Mouse (Mus musculus) embryonic stem cell, embryonic (primary cell): ENCODE results near the gene Gnb2.

Experiments used
- CTCF ChIA-PET, 4 experiments: fragments of 300-600 bp in 2 of 4; fragments of 350-600 bp in 2 of 4; sonication (Branson Sonifier 250); formaldehyde crosslinking; loops; one replicate each; lab custom pipeline; 2022; ENCODE audit warnings: inconsistent platforms in 2 of 4; lab: Charles Lee
- POLR2A ChIA-PET, 4 experiments: fragments of 300-600 bp in 2 of 4; fragments of 350-600 bp in 2 of 4; sonication (Branson Sonifier 250); formaldehyde crosslinking; loops; one replicate each; lab custom pipeline; 2022; ENCODE audit warnings: antibody characterized with exemption in 4 of 4, inconsistent platforms in 1 of 4; lab: Charles Lee

The Gnb2 gene

DNA sequence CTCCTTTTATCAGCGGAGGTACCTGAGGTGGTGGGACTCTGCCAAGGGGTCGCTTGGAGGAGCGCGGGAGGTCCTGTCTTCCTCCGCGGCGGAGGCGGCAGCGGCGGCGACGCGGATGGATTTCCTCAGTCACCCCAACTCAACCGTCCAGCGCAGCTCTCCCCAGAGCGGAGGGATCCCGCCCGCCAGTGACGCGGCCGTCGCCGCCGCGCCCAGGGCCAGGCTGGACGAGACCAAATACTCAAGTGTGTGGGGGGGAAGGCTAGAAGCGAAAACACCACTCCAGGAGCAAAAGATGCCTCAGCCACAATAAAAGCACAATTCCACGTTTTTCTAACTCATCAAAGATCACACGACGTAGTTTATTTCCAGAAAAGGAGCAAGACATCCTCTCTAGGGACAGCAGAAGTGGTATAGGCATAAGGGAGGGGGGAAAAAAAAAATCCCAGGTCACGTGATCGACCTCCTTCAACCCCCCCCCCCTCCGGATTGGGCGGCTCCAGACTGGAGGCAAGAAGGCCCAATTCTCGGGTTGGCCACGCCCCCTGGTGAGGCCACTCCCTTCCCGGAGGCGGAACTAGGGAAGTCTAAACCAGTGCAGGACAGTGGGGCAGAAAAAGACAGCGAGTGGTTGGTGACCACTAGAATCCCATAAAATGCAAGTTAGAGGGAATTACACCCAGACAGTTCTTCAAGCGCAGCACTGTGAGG lies at the start of gene Gnb2, which contains the start of gene Epo:
Gene Gnb2 (minus strand): TSS at position 394 of the 711 bp plus-strand sequence.
Gene Epo (minus strand): TSS at position 126 of the 711 bp plus-strand sequence.
- POLR2A ChIA-PET, result interaction anchor here in 3 of 4 experiments (0.9 to 3.9 kb wide), 6 partner anchors 9 to 226 kb away, joined by 4 to 24 read pairs (median 7); partner anchors contain the start of genes Pop7 (in 3 of the 3) and Srrt (in 1 of the 3)
- CTCF ChIA-PET, result interaction anchor here in 3 of 4 experiments (0.6 to 3.6 kb wide), 5 partner anchors 15 to 124 kb away, joined by 3 to 20 read pairs (median 4); partner anchors contain the start of genes Fbxo24 (in 1 of the 3), Gigyf1 (in 1 of the 3), Lrch4 (in 1 of the 3) and Pop7 (in 1 of the 3)

DNA sequence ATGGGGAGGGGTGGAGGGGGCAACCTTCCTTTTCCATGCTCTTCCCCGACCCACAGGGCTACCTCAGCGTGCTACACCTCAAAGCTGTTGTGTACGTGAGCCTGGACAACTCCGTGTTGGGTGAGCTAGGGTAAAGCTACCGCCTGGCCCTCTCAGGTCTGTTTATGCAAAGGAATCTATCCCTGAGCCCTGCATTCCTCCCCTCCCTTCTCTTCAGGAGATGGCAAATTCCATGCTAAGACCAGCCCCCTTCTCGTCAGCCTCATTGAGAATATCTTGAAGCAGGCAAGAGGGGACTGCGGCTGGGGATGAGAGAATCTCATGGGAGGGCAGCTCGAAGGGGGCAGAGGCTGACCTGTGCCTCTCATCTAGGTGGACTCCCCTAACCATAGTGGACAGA lies 49.4 kb upstream of the Gnb2 start:
- CTCF ChIA-PET, result interaction anchor here in 1 of 4 experiments (0.6 to 1.0 kb wide), 3 partner anchors 29 to 303 kb away, joined by 3 to 4 read pairs (median 3); partner anchors contain the start of genes Actl6b and Gigyf1
- POLR2A ChIA-PET, result interaction anchor here in 2 of 4 experiments (0.6 to 1.6 kb wide), 3 partner anchors 8 to 59 kb away, joined by 3 to 4 read pairs (median 4); partner anchors contain the start of gene Tfr2 (in 1 of the 2)

DNA sequence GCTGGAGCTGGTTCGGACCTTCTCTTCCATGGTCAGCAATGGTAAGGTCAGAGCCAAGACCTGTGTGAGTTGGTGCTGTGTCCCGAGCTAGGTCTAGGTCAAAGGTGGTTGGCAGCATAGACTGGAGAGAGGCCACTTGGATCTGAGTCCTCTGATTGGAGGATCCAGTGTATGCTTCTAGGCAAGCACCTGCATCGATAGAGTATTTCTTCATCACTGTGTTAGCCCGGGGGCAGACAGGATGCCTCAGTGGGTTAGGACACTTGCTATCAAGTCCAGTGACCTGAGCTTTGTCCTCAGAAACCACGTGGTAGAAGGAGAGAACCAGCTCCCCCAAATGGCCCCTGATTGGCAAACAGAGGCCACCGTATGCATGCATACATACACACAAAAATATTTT lies 46.9 kb upstream of the Gnb2 start:
- CTCF ChIA-PET, result no interaction called here

DNA sequence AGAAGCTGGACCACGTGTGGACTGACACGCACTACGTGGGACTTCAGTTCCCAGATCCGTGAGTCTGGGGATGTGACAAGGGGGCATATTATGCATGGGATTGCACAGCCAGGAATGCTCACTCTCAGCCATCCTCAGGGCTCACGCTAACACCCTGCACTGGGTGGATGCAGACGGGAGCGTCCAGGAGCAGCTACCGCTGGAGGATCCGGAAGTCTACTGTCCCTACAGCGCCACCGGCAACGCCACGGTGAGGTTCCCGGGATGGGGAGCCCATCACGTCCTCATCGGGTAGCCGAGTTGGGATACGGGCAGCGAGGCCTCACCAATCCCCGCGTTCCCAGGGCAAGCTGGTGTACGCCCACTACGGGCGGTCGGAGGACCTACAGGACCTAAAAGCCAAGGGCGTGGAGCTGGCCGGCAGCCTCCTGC lies 41.2 kb upstream of the Gnb2 start:
- ChIA-PET POLR2A (interaction anchor here in 3 of 4 experiments (0.5 to 1.4 kb wide), 15 partner anchors 16 to 635 kb away, joined by 3 to 4 read pairs (median 3); partner anchors contain the start of genes Pop7 (in 2 of the 3), Fbxo24 (in 1 of the 3), Lrch4 (in 1 of the 3) and Mospd3 (in 1 of the 3)), CTCF (interaction anchor here in 3 of 4 experiments (0.6 to 1.7 kb wide), 13 partner anchors 9 to 434 kb away, joined by 3 to 12 read pairs (median 4); partner anchors contain the start of genes Gigyf1 (in 1 of the 3) and Pop7 (in 1 of the 3))

More for the DNA sequence above, 46.9 kb upstream of the Gnb2 start:
- POLR2A ChIA-PET, result interaction anchor here in 2 of 4 experiments (0.6 kb wide), 2 partner anchors 11 to 632 kb away, joined by 3 read pairs; no protein-coding TSS in a partner anchor

DNA sequence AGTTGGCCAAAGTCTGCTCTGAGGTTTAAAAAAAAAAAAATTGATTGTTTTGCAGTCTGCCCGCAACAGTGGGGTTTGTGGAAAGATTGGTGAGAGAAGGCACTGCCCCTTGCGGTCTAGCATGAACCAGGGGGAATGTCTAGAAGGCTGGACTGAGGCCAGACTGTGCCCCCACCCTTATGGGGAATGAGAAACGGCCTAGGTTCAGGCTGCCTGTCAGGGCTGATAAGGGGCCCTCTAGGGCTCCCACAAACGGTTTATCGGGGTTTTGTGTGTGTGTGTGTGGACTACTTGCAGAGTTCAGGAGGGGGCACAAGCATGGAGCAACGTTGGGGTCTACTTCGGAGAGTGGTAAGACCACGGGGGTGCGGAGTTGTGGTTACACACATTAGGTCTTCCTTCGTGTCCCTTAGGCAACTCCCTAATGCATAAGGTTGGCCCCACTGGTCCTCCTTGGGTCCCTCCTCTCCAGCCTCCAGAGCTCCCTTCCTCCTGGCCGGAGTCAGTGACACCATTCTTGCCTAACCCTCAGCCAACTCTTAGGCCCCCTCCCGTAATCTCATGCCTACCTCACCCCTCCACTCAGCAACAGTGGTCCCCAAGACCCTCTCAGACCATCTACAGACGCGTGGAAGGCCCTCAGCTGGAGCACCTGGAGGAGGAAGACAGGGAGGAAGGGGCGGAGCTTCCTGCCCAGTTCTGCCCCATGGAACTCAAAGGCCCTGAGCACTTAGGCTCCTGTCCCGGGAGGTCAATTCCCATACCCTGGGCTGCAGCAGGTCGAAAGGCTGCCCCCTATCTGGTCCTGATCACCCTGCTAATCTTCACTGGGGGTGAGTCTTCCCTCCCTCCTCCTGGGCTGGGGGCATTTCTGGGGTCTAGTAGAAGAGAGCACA lies 37.6 kb upstream of the Gnb2 start:
- CTCF ChIA-PET, result interaction anchor here in 2 of 4 experiments (0.6 to 1.5 kb wide), 3 partner anchors 58 to 189 kb away, joined by 3 read pairs; partner anchors contain the start of gene Pop7 (in 1 of the 2)
- POLR2A ChIA-PET, result interaction anchor here in 2 of 4 experiments (0.6 to 0.8 kb wide), 3 partner anchors 15 to 620 kb away, joined by 3 read pairs; no protein-coding TSS in a partner anchor

DNA sequence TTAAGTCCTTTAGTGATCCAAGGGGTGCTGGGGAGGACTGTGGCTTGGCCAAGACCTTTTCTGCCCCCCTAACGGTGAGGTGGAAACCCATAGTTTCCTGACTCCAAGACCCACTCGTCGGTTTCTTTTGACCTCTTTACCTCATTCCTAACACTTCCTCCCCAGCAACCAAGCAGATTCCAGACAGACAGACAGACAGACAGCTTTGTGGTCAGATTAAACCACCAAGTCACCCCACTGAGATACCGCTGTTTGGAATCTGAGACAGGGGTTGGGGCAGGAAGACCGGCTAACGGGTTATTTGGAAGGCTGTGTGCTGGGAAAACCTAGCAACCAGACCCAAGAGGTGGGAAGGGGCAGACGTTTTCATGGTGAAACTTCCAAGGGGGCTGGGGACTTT lies 36.9 kb upstream of the Gnb2 start:
- ChIA-PET CTCF (interaction anchor here in 1 of 4 experiments (1.2 to 1.3 kb wide), 3 partner anchors 52 to 220 kb away, joined by 3 to 4 read pairs (median 4); partner anchors contain the start of genes Ephb4, Gigyf1 and Pop7), POLR2A (interaction anchor here in 3 of 4 experiments (0.6 to 2.0 kb wide), 12 partner anchors 11 to 498 kb away, joined by 3 to 6 read pairs (median 3); partner anchors contain the start of genes Fbxo24 (in 1 of the 3), Lrch4 (in 1 of the 3), Pop7 (in 1 of the 3) and Serpine1 (in 1 of the 3))

DNA sequence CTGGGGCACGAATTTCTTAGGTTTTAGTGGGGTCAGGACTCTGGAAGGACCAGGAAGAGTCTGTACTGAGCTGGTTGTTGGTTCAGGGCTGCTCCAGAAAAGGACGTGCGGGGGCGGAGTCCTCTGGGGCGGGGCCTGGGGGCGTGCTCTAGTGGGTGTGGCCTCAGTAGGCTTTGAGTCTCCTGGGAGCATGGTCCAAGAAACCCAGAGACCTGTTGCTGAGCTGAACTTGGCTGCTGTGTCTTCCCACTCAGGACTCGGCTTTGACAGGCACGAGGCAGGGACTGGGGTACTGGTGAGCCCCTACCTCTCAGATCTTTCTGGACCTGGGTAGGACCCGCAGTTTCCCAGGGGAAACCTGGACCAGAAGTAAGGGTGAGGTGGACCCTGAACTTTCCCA lies 36.4 kb upstream of the Gnb2 start, which contains the start of gene Tfr2:
Gene Tfr2 (plus strand): TSS at position 176 of the 400 bp plus-strand sequence.
- POLR2A ChIA-PET, result interaction anchor here in 3 of 4 experiments (0.6 to 2.0 kb wide), 17 partner anchors 10 to 1300 kb away, joined by 3 to 8 read pairs (median 3); partner anchors contain the start of genes Epo (in 1 of the 3), Fbxo24 (in 1 of the 3), Gnb2 (in 1 of the 3) and Lrch4 (in 1 of the 3)
- CTCF ChIA-PET, result interaction anchor here in 3 of 4 experiments (0.6 to 1.3 kb wide), 7 partner anchors 13 to 305 kb away, joined by 3 to 4 read pairs (median 3); partner anchors contain the start of genes Ephb4 (in 1 of the 3), Gigyf1 (in 1 of the 3) and Pop7 (in 1 of the 3)

DNA sequence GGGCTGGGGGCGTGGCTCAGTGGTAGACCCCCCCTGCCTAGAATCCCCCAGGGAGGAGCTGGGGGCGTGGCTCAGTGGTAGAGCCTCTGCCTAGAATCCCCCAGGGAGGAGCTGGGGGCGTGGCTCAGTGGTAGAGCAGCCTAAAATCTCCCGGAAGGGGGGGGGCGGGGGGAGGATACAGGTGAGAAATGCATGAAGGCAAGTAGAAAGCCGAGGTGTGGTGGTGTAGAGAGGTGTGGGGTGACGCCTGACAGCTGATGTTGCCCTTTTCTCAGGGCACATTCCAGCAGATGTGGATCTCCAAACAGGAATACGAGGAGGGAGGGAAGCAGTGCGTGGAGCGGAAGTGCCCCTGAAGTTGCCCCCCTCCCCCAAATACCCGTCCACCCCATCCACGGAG lies 35.7 kb upstream of the Gnb2 start:
- CTCF ChIA-PET, result interaction anchor here in 2 of 4 experiments (0.6 to 1.3 kb wide), 6 partner anchors 13 to 1729 kb away, joined by 3 to 14 read pairs (median 4); partner anchors contain the start of genes Ephb4 (in 1 of the 2) and Gigyf1 (in 1 of the 2)
- POLR2A ChIA-PET, result interaction anchor here in 3 of 4 experiments (0.6 to 2.0 kb wide), 14 partner anchors 10 to 625 kb away, joined by 3 to 8 read pairs (median 3); partner anchors contain the start of genes Epo (in 1 of the 3), Fbxo24 (in 1 of the 3), Gnb2 (in 1 of the 3) and Lrch4 (in 1 of the 3)

DNA sequence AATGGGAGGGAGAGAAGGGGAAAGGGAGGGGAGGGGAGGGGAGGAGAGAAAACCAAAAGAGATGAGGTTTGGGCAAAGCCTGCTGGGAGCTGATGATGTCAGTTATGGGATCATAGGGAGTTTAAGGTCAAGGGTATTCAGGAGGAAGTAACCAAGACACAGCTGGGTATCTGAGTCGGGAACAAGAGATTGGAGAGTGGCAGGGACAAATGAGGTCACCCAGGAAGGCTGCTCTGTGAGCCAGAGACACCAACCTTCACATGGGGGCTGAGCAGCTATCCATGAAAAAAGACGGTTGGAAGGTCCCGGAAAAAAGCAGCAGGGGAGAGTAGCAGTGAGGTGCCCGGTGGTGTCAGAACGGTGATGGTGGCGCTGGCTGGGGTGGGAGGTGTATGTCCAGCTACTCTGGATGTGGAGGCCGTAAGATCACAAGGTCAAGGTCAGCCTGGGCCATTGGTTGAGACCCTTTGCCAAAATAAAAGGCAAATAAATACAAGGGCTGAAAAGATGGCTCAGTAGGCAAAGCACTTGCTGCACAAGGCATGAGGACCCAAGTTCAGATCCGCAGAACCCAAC lies 35.0 kb upstream of the Gnb2 start:
- ChIA-PET POLR2A (interaction anchor here in 3 of 4 experiments (0.5 to 2.0 kb wide), 12 partner anchors 11 to 624 kb away, joined by 3 to 8 read pairs (median 4); partner anchors contain the start of genes Epo (in 1 of the 3), Gnb2 (in 1 of the 3) and Srrt (in 1 of the 3)), CTCF (interaction anchor here in 2 of 4 experiments (0.6 to 1.2 kb wide), 3 partner anchors 15 to 1730 kb away, joined by 3 to 14 read pairs (median 3); partner anchors contain the start of gene Actl6b (in 1 of the 2))

DNA sequence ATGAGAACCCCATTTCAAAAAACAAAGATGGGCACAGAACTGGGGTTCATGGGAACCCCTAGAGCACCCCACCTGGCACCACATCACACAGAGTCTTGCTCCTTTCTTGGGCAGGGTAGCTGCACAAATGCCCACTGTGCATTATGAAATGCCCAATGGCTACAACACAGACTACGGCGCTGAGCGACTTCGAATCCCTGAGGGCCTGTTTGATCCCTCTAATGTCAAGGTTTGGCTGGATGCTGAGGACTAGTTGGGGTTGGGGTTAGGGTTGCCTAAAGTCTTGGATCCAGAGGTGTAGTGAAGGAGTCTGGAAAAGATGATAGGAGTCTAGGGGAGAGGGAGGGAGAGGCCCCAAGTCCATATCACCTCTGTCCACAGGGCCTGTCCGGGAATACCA lies 33.1 kb upstream of the Gnb2 start:
- POLR2A ChIA-PET, result interaction anchor here in 2 of 4 experiments (0.5 to 1.2 kb wide), 4 partner anchors 29 to 210 kb away, joined by 3 read pairs; partner anchors contain the start of gene Pop7 (in 1 of the 2)
- CTCF ChIA-PET, result no interaction called here

DNA sequence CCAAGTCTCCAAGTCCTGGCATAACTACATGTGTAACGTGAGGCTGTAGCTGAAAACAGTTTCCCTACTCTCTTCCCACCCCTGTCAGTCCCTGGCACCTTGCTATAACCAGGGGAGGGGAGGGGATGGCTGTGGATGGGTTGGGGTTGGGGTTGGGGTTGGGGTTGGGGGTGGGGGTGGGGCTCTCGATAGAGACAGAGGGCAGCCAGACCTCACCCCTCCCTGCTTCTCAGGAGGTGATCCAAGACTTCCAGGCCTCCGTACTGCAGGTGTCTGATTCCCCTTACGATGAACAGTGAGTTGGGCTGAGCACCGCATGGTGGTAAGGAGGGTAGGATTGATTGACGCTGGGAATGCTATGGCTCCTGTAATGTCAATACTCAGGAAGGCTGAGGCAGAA lies 32.4 kb upstream of the Gnb2 start:
- POLR2A ChIA-PET, result interaction anchor here in 1 of 4 experiments (0.5 kb wide), 1 partner anchor 211 kb away, joined by 3 read pairs; no protein-coding TSS in a partner anchor
- CTCF ChIA-PET, result interaction anchor here in 2 of 4 experiments (0.5 to 1.3 kb wide), 2 partner anchors 21 to 227 kb away, joined by 3 to 4 read pairs; no protein-coding TSS in a partner anchor

DNA sequence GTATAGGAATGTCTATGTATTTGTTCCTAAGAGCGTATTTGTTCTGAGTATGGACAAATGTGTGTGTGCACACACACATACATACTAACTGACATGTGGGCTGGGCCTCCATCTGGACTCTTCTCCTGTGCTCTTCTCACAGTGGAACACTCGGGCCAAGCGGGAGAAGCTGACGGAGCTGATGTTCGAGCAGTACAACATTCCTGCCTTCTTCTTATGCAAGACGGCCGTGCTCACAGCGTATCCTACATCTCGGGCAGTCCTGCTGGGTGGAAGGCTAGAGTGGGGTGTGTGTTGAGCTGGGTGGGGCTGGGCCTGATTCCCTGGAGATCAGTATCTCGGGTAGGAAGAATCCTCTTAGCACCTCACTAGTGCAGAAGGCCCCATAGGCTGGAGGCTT lies 29.7 kb upstream of the Gnb2 start:
- POLR2A ChIA-PET, result no interaction called here
- CTCF ChIA-PET, result interaction anchor here in 1 of 4 experiments (0.5 kb wide), 1 partner anchor 459 kb away, joined by 3 read pairs; no protein-coding TSS in a partner anchor

DNA sequence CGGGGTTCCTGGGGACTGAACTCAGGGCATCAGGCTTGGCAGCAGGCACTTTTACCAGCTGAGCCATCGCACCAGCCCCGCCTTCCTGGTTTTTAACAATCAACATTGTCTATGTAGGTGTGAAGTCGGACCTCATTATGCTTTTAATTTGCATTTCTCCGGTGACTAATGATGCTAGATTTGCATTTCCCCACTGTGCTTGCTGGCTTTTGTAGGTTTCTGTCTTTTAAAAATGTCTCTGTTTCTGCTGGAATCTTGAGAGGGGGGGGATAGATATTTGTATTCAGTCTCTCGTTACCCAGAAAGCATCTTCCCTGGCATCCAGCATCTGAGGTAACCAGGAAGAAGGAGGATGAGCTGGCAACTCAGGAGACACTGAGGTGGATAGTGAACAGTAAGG lies 28.2 kb upstream of the Gnb2 start:
- POLR2A ChIA-PET, result no interaction called here

DNA sequence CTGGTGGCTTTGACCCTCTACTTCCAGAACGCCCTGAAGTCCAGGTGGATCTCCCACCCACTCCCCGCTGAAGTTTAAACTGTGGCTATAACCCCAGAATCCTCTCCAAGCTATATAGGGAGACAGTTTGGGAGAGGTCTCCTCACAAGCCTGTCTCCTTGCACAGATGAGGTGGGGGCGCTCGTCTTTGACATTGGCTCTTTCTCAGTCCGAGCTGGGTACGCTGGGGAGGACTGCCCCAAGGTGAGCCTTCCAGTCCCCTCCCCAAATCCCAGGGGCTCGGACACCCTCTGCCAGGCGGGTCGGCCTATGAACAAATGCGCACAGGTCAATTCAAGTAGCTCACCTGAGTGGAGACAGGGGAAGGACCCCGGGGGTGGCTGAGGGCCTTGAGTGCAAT lies 20.6 kb upstream of the Gnb2 start:
- ChIA-PET POLR2A (interaction anchor here in 3 of 4 experiments (0.5 to 1.6 kb wide), 6 partner anchors 9 to 87 kb away, joined by 3 to 4 read pairs (median 3); partner anchors contain the start of genes Fbxo24 (in 1 of the 3), Lrch4 (in 1 of the 3) and Sap25 (in 1 of the 3)), CTCF (interaction anchor here in 3 of 4 experiments (0.6 to 1.7 kb wide), 8 partner anchors 9 to 705 kb away, joined by 3 to 8 read pairs (median 4); partner anchors contain the start of gene Pop7 (in 1 of the 3))

More for the DNA sequence above, 28.2 kb upstream of the Gnb2 start:
- CTCF ChIA-PET, result interaction anchor here in 1 of 4 experiments (0.7 kb wide), 1 partner anchor 49 kb away, joined by 6 read pairs; no protein-coding TSS in a partner anchor

DNA sequence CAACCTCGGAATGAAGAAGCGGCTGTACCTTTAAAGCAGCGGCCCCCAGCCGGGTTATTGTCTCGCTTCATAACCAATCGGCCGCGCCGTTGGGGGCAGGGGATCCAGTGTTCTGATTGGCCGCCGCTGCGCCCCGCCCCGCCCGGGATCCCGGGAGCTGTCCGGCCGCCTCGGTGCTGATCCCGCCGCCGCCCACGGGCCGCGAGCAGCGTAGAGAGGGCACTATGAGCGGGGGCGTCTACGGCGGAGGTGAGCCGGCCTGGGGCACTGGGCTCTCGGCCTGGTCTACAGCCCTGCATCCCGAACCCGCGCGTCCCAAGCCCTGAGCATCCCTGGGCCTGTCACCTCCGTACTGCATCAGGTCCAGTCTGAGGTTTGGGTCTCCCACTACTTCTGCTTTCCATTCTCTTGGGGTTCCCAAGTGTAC lies 20.1 kb upstream of the Gnb2 start, which contains the start of gene Actl6b:
Gene Actl6b (plus strand): TSS at position 107 of the 427 bp plus-strand sequence.
- ChIA-PET CTCF (interaction anchor here in 3 of 4 experiments (0.6 to 1.7 kb wide), 9 partner anchors 8 to 706 kb away, joined by 3 to 8 read pairs (median 4); partner anchors contain the start of gene Pop7 (in 1 of the 3)), POLR2A (interaction anchor here in 3 of 4 experiments (0.5 to 1.6 kb wide), 7 partner anchors 8 to 88 kb away, joined by 3 to 4 read pairs (median 3); partner anchors contain the start of genes Fbxo24 (in 1 of the 3), Gigyf1 (in 1 of the 3), Lrch4 (in 1 of the 3) and Sap25 (in 1 of the 3))
